Mouse (Mus musculus) spleen, adult 2 months (tissue): ENCODE results near the gene Paqr8.

ENCODE experiments used
- CTCF ChIP-seq: fragments of 200-500 bp; IDR thresholded peaks from 2 replicates; pipeline ENCODE4 v1.5.1; 2011; ENCODE audit warnings: mild to moderate bottlenecking, inconsistent platforms; ENCODE audit not compliant: insufficient read depth, insufficient read length, insufficient replicate concordance; ENCODE audit errors: extremely low read depth
- POLR2A ChIP-seq: fragments of 200-500 bp; IDR thresholded peaks from 2 replicates; pipeline ENCODE4 v1.6.1; 2011; ENCODE audit warnings: low read depth, low read length, inconsistent platforms

- TF ChIP-seq CTCF (no peak), POLR2A (no peak)
Observed at GRCm38 (mm10) chr1:20917496-20918050, 27.2 kb downstream of the Paqr8 start.
